Mouse (Mus musculus) MEL (cell line): ENCODE data around the gene Fbxl5.

Experiments used
- GATA1 ChIP-seq: IDR thresholded peaks from 2 replicates; pipeline ENCODE4 v1.6.1; 2011; ENCODE audit warnings: low read depth, low read length, improper control_type of control experiment
- POLR2A ChIP-seq, 2 experiments: IDR thresholded peaks; 2 replicates each; pipeline ENCODE4 v1.6.1; 2011 to 2012; ENCODE audit warnings: low read length in 2 of 2, mild to moderate bottlenecking in 2 of 2, control low read depth in 1 of 2, improper control_type of control experiment in 1 of 2, low read depth in 1 of 2, moderate library complexity in 1 of 2; ENCODE audit not compliant: control insufficient read depth in 1 of 2, insufficient read depth in 1 of 2, poor library complexity in 1 of 2
- TAL1 ChIP-seq: IDR thresholded peaks from 2 replicates; pipeline ENCODE4 v1.6.1; 2012; ENCODE audit warnings: mild to moderate bottlenecking, inconsistent platforms, low read length, moderate library complexity, mixed read lengths
- ZNF384 ChIP-seq: IDR thresholded peaks from 2 replicates; pipeline ENCODE4 v1.6.1; 2012; ENCODE audit warnings: low read depth, mild to moderate bottlenecking, inconsistent platforms, low read length, improper control_type of control experiment

DNA sequence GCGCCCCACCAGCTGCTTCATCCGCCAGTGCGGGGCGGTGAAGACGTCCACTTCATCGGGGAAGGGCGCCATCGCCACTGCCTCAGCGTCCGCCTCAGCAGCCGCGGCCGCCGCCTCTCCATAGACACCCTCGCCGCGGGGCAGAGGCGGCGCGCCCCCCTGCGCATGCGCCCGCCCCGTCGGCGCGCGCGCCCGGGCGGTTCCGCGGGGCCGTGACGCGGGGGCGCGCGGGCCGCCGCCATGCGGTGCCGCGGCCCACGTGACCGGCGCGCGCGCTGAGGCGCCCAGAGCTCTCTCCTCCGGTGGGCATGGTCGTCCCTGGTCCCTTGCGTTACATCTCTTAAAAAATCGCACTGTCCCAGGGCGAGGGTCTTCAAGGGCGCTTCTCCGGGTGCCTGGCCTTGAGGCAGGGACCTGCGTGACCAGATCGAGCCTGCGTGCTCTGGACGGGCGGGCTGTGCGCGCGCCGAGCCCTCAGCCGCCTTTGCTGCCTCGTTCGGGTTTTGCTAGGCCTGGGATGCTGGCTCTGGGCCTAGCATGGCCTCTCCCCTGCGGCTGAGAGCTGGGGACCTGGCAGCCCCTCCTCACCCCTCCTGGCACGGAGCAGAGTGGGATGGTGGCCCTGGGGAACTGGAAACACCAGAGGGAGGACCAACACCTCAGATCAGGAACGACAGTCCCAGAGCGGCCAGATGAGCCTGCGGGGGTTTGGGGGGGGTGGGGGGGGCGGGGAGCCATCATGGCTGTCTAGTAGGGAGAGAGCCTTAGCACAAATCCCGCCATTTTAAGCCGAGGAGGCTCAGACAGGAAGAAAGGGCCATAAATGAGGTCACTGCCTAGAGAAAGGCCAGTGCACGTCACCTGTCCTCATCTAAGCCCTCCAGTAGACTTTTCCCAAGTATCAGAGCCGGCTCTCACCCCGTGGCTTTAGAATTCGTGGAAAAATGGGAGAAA is 39.2 kb downstream of the Fbxl5 start:
- no peak for TF ChIP-seq ZNF384
- no peak for TF ChIP-seq GATA1
- TF ChIP-seq TAL1: no peak
- peak; percentile 91 to 93 for TF ChIP-seq POLR2A (IDR thresholded peaks at IDR 0.05; ENCODE audit: control insufficient read depth in 1 of 2, insufficient read depth in 1 of 2, low read depth in 1 of 2, low read length in 2 of 2, poor library complexity in 1 of 2)
